Mouse (Mus musculus) megakaryocyte, embryonic 14.5 days (primary cell): ENCODE data around the gene Glis1.

ENCODE experiments used
- FLI1 ChIP-seq: IDR thresholded peaks from 2 replicates; pipeline ENCODE4 v1.6.1; 2012; ENCODE audit warnings: low read length, inconsistent platforms, mixed read lengths
- GATA1 ChIP-seq: IDR thresholded peaks from 3 replicates; pipeline ENCODE4 v1.6.1; 2012; ENCODE audit warnings: mixed read lengths, low read length, inconsistent platforms, borderline replicate concordance

GRCm38 (mm10) chr4:107588637-107589036 is 154.2 kb downstream of the Glis1 start:
- TF ChIP-seq GATA1 (no peak), FLI1 (no peak)
